Mouse (Mus musculus): ENCODE data around the gene Oscp1.

- TF ChIP-seq POLR2A (IDR thresholded peaks at IDR 0.05; ENCODE audit: low read depth, low read length): no peak
- TF ChIP-seq CTCF (IDR thresholded peaks at IDR 0.05; ENCODE audit: extremely low read depth, insufficient read length, insufficient replicate concordance, low read depth, low read length): no peak
Observed at GRCm38 (mm10) chr4:126132636-126133264, 74.4 kb downstream of the Oscp1 start.
